Mouse (Mus musculus) cerebellum, postnatal 10 days (tissue): ENCODE data around the gene Methig1.

Experiments
- DNase-seq, 2 experiments: peaks; one replicate each; pipeline ENCODE4 v3.0.0; 2021; ENCODE audit warnings: mixed read lengths in 2 of 2

Methig1 gene

DNA sequence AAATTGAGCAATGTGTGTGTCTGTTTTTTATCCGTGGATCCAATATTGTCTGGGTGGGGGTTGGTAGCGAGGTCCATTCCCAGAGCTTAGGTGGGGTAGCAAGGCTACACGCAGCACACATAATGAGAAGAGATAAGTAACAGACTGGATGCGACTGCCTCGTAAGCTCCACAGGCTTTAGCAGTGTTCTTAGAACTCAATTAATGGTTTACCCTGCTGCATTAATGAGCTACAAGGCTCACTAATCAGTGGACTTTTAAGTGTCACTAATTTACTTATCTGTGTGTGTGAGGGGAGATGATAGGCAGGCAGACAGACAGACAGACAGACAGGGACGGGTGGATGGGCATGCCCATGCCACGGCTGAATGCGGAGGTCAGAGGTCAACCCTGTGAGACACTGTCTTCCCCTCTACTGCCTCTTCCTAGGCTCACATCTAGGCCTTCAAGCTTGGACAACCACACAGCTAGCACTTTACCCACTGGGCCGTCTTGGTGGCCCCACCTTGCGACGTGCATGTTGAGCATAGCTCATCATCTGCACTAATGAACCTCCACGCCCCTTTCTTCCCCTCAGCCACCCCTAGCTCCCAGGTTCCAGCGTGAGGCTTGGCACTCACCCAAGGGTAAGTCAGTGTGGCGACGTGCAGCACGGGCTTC lies 47.8 kb downstream of the Methig1 start:
- no peak for DNase-seq

DNA sequence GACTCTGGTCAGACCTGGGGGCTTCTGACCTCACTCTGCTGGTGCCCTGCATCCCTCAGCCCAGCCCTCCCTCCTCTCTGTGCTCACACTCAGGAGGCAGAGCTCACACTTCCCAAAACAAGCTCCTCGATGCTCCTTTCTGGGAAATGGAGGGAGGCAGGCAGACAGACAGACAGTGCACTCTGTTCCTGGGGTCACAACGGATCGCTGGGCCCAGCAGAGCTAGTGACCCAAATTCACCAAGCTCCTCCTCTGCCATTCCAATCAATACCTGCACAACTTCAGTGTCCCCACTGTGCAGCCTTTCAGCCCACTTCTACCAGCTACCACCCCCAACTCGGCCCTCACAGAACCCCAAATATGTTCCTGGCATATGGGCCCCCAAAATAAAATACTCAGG lies 48.9 kb downstream of the Methig1 start:
- DNase-seq: no peak

DNA sequence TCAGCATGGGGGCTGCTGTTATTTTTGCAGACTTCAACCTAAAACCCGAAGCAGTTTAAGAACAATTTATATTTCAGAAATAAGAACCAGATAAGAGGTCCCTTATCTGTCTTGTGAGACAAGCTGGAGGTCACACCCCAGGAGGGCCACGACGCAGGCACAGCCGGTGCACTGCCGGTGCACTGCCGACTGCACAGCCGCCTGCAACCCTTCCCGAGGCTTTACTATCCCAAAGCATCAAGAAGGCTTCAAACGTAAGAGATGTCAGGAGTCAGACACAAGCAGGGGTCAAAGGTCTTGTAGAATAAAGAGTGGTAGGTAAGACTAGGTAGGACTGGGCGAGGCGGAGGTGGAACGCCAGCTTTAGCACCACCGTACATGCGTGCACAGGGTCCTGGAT lies 49.4 kb downstream of the Methig1 start:
- no peak for DNase-seq

DNA sequence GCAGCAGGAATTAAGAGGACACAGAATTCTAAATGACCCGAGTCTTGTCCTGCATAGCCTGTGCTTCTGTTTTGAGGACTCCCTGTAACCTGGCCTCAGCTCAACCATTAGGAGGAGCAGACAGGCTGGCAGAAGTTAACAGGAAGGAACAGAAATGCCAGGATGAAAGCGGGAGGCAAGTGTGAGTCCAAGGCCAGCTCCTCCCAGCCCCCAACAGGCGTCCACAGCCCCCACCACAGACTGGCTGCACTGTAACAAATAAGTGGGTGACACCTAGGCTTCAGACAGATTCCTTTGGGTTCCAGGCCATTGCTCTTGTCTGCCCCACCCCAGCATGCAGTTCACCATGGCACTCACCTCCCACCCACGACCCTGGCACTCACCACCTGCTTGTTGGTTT lies 49.8 kb downstream of the Methig1 start:
- no peak for DNase-seq

DNA sequence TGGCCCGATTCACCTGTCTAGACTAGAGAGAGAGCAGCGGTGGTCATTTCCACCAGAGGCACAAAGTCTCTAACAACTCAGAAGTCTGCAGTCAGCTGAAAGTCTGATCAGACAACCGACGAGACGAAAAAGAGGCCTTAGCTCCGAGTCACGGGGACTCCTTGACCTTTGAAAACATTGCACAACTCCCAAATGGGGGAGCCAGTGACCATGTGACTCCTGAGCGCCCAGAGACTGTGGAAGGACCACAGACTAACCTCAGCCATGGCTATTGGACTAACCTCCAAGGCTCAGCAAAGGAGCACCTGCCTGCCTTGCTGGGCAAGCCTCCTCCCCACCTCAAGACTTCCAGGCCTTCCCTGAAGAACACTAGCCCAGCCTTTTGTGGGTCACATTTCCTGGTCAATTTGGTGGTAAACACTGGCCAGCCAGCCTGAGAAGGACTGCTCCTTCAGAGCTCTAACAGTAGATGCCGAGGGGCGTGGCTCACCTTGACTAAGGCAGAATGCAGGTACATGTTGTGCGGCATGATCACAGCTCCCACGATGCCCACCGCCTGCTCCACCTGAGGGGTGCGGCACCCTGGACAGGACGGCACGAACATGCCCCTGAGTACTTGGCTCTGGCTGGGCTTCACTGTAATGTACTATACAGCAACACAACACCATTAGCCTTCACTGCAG lies 50.5 kb downstream of the Methig1 start:
- no peak for DNase-seq

DNA sequence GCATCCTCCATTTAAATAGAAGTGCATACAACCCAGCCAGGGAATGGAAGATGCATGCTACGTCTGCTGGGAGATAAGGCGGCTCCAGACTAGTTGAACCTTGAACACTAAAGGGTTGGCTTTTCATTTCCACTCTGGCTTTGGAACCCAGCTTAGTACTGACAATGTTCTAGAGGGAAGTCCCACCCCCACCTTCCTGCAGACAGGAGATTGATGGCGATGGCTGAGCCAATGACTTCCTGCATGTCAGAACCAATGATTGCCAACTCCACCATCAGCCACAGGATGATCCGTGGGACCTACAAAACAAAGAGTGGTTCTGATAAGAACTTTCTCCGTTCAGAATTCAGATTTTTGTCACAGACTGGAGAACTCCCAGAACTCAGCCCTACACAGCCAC lies 53.1 kb downstream of the Methig1 start:
- no peak for DNase-seq

DNA sequence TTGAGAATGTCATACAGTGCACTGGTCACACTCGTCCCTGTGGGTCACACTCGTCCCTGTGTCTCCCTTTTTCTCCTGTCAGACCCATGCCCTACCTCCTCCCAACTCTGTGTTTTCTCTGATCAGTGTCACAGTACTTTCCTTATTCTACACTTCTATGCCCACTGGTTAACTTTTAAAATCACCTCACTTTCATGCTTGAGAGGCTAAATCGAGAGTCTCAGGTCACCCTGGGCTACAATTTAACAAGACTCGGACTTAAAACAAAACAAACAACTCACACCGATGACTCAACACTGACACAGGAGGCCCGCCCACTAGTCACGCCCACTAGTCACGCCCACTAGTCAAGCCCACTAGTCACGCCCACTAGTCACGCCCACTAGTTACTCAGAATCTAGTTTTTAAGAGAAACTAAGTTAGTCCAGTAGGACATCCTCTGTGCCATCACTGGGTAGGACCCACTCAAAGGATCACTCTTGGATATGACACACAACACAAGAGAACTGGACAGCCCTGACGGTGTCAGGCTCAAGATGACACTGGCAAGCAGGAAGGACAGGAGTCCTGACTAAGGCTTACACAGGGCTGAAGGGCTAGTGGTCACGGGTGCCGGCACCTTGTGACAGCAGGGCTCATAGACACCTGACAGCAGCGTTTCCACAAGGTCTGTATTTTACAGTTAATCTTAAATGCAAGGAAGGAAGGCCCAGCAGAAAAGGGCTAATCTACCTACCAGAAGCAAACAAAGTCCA lies 58.1 kb downstream of the Methig1 start:
- no peak for DNase-seq

DNA sequence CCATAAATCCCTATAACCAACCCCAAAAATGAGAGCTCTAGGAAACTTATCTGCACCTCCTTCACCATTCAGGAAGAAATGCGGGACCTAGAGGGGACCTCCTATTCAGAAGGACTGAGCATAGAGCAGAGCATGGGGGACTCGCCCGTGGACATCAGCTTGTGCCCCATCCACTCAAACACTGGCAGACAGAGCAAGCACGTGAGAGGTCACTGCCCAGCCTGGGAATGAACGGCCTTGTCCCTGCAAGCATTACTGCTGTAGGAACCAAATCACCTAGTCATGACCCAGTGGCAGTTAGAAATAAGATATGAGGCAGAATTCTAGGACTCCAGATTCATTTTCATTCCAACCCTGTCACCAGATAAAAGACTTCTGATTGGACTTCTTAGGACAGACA lies 58.8 kb downstream of the Methig1 start:
- DNase-seq: no peak

DNA sequence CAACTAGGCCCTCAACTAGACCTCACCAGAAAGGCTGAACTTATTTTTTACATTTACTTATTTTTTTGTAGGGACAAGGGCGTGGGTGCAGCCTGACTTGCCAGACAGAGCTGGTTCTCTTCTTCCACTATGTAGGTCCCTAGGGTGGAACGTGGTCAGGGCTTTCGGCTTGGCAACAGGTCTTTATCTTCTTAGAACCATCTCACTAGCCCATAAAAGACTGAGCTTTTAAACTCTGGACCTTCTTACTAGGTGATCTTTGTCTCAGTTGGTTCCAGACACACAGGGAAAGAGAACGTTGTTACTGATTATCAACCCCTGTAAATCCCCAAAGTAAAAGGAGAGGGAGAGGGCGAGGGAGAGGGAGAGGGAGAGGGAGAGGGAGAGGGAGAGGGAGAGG lies 60.4 kb downstream of the Methig1 start:
- no peak for DNase-seq

DNA sequence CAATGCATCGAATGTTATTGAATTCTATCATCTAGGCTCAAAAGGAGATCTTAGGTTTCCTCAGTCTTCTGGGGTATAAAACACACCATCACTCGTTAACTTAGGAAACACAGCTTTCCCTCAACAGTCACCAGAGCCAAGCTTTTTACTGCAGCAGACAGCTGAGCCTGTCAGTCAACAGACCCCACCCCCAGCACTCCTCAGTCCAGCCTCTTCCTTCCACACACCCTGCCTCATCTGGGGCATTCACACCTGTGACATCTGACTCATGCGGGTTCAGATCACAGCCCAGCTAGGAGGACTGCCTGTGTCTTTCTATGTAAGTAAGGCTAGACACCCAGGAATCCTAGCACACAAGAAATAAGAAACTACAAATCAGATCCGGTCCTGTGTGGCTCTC lies 61.1 kb downstream of the Methig1 start:
- DNase-seq: no peak

DNA sequence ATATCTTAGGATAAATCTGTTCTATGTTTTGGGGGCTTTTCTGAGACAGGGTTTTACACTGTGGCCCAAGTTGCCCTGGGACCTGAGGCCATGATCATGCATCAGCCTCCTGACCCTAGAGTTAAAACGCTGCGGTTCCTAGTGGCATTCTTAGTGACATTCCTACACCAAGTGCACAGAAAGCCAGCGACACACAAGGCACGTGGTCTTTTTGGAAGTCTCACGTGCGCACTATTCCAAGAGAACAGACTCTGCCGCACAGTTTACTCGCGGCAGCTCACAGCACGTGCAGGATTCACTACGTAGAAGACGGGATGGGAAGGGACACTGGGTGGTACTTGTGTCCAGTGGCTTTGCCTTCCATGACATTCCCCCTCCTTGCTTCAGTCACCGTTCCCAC lies 62.0 kb downstream of the Methig1 start:
- DNase-seq: no peak

DNA sequence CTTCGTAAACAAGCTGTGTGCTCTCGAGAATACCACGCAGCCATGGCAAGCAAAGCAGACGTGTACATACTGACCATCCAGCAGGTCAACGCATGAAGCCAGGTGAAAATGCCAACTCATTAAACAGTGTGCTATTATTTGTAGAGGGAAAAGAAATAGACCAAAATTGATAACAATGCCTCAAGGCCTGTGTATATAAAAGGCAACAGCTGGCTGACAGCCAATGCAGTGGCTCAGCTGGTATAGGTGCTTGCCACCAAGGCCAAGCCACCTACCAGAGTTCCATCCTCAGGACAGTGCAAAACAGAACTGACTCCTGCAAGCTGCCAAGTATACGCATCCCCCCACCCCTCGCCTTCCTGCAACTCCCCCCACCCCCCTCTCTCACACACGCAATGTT lies 62.7 kb downstream of the Methig1 start:
- peak; percentile 19 to 28 for DNase-seq

DNA sequence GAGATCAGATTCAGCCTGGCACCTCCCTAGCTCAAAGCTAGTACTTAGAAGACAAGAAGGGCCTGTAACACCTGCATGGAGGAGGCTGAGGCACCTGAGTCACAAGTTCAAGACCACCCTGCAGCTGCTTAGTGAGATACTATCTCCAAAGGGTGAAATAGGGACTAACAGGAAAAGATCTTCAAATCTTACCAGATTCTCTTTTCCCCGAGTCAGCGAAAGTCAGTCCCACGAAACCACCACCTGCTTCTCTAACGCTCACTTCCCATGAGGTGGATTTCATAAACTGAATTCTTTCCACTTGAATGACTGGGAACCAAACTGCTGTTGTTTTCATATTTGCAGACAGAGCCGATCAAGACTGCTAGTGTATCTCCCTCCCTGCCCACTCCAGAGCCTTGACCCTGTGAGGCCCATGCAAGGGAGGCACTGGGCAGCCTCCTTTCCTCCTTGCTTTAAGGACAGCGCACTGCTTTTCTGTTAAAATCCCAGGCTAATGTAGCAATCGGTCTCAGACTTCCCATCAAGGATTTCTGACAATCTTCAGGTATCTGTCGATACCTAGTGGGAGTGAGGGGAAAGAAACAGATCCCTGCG lies 65.0 kb downstream of the Methig1 start:
- DNase-seq: no peak

DNA sequence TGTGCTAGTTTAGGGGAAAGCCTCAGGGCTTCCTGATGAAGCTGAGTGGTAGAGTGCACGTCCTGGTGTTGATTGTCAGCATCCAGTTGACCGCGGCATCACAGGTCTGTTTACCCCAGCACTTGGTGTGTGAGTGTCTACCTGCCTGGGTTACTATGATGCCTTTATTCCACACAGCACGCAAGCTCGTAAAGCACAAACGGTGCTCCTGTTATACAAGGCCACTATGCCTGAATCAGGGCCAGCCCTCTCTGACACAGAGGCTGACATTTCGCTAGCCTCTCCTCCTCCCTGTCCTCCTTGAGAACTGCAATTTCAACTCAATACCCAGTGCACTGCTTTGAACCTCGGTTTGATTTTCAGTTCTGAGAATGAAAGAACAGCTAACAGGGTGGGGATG lies 66.4 kb downstream of the Methig1 start:
- DNase-seq: no peak

DNA sequence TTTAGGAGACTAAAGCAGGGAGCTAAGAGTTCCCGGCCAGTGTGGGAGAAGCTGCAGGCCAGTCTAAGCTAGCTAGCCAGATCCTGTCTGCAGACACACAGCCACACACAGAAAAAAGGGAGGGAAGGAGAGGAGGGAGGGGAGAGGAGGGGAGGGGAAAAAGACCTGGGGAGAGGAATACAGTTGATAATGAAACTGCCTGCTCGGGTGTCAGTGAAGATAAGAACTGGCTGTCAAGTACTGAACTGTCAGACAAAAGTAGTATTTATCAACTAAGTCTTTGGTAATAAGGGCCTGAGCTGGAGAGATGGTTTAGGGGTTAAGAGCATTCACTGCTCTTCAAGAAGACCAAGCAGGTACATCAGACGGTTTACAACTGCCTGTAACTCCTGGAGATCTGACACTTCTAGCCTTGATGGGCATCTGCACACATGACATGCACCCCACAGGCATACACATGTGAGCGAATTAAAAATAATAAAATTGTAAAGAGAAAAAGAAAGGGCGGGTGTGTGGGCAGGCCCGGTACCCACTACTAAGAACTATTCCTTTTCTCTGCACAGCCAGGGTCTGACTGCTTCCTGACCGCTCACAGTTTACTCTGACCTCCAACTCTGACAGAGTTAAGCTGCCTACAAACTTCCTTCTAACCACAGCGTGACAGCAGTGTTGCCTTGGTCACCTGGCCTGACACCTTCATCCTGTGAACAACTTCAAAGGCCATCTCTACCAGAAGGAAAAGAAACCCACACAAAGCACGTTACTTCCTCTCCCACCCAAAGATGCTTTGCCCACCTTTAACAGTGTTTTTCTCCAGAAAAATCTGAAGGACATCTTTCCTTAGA lies 67.2 kb downstream of the Methig1 start:
- no peak for DNase-seq

DNA sequence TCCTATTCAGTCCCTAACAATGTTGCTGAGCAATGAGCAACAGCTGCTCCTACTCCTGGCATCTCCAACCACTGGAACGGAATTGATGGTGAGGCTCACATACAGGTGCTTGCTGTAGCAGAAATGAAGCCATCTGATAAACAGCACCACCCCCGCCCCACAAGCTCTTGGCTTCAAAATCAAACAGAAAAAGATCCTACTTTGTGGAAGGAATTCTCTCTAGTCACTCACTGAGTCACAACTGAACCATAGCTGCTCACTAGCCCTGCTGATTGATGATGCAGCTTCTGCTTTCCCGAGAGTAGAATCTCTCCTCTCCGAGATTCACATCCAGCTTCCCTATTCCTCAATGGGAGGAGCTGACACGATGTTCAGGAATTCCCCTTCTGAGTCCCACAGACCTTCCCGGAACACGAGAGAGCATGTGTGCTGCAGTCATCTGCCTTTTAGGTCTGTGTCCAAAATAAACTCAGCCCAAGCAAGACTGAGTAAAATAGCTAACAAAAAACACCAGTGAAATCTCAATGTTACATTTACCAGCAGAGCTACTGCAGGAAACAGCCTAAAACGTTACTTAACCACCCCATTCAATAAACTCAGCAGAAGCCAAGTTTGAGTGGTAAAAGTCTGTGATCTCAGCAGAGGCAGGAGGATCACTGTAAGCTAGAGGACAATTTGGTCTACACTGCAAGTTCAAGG lies 68.3 kb downstream of the Methig1 start:
- no peak for DNase-seq

DNA sequence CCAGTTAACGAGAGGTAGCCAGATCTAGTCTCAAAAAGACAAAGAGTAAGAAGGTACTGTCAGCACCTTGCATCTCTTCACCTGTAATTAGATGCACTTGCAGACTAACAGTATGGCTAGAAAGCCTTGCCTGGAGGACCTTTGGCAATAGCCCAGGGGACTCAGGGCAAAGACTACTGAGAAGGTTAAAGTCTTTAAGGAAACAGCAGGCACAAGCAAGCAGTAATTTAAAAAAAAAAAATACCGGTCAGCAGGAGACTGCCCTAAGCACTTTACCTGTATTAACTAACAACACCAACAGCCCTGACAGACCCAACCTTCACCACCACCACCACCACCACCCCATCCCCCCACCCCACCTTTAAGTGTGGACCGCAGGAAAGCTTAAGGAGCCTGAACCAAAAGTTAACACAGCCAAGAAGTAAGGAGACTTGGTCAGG lies 68.8 kb downstream of the Methig1 start, which contains the start of gene Gm5475:
Gene Gm5475, plus strand, starts transcription at position 390 of the 440 bp plus-strand sequence.
- DNase-seq: peak; percentile 22 to 26

DNA sequence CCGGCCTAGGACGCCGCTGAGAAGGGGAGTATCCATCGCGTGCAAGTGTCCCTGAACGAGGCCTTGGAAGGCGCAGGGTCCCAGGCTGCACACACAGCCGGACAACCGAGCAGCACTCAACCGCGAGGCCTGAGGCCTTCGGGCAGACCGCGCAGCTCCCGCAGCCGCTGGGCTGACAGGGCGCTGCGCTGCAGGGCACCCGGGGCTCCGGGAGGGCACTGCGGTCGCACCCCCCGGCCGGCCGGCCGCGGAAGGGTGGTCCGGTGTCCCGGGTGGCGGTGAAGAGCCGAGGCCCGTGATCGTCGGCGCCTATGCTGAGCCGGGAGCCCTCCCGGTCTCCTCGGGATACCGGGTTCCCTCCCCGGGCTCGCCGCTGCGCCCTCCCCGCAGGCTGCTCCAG lies 69.5 kb downstream of the Methig1 start:
- DNase-seq: no peak

DNA sequence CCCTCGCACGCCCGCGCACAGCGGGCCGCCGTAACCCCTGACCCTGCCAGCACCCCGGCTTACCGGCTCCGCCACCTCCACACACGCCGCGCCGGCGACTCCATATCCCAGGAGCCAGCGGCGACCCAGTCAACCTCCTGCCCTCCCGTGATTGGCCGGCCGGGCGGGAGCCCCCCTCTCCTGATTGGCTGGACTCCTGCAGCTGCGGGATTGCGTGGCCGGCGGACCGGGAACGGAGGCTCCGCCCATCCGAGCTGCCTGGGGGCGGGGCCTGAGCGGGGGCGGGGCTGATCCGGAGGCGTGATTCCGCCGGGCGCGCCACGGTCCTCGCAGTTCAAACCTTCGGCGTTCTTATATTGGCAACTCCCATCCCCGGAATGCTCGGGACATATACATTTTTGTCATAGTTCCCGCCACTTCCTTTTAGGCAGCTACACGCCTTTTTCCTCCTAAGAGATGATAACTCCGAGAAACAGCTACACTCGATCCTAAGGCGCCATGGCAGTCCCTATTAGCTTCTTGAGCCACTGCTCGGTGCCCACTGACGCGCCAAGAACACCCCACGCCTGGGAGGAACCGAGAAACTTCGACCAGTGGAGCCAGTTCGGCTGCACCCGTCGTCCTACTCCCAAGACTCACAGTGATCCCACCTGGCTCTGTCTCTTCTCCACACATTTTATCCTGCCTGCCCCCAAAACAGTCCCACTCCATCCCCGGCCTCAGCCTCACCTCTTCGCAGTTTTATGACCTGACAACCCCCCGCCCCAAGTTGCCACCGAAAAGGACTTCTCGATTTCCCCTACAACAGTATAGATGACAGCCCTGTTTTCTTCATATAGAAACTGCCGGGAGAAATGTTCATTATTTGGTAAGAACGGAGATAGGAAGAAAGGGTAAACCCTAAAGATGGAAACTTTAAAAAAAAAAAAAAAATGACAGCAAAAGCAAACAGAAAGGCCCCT lies 70.2 kb downstream of the Methig1 start:
- DNase-seq: peak; percentile 98 to 99

DNA sequence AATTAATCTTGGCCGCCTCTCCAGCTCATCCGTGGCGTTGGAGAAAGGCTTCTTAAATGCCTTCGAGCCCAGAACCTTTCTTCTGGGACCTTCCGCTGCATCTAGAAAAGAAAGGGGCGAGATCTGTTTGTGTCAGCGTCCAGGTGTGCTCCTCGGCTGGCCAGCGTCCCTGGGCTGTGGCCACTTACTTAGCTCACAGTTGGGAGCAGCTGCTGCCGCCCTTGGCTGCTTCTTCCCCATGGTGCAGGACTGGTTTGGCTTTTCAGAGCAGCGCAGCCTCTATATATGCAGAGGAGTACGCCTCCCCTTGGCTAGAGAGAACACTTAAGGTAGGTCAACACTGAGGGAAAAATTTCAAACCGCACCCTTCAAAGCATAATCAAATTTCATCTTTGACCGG lies 71.0 kb downstream of the Methig1 start:
- peak; percentile 44 to 45 for DNase-seq
